Mouse (Mus musculus): ENCODE measurements around the gene Plxna4. TPM values are rescaled to one million over a fixed set of nuclear protein-coding genes. Genes with fewer than 3 reads are reported as not detected.

Gene Plxna4
- polyA plus RNA-seq, 1 experiment from 2014 or later: 0.91 TPM

DNA sequence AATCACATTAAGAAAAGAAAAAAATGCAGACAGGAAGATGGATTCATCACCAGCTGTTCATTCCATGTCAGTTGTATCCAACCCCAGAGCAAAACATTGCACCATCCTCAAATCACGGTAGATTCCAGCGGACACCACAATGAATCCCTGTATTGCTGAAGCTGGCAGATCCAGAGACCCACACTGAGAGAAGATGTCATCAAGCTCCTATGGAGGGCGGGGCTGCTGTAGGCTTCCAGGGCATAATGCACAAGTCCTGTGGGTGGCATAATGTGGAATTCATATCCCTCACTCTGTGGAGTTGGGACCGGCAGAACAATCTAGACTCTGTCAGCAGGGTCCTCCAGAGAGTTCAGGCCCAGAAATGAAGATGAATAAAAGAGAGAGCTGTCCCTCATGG is 278.8 kb downstream of the Plxna4 start:
- Histone ChIP-seq H3K4me3 (ENCODE audit: low read depth, low read length) (no peak overlapping the region), H3K27me3 (replicated peaks; ENCODE audit: control insufficient read depth, insufficient read depth, low read length) (no peaks in the 10 kb centered on the region), H3K9ac (ENCODE audit: low read depth, low read length) (no peak overlapping the region), H3K4me1 (replicated peaks; ENCODE audit: control insufficient read depth, insufficient read depth, low read length) (no peaks in the 10 kb centered on the region), H3K4me2 (replicated peaks; ENCODE audit: low read depth) (no peak overlapping the region), H3K36me3 (ENCODE audit: control insufficient read depth, insufficient read depth) (no peaks in the 10 kb centered on the region), H3K27ac (ENCODE audit: low read depth, low read length) (no peak overlapping the region), H3K9me3 (ENCODE audit: control insufficient read depth) (no peaks in the 10 kb centered on the region)
- TF ChIP-seq CTCF (IDR thresholded peaks at IDR 0.05; ENCODE audit: low read depth): no peak
- 88% methylated on average over 4 of the region's 4 CpGs for WGBS
- ATAC-seq: no peak

DNA sequence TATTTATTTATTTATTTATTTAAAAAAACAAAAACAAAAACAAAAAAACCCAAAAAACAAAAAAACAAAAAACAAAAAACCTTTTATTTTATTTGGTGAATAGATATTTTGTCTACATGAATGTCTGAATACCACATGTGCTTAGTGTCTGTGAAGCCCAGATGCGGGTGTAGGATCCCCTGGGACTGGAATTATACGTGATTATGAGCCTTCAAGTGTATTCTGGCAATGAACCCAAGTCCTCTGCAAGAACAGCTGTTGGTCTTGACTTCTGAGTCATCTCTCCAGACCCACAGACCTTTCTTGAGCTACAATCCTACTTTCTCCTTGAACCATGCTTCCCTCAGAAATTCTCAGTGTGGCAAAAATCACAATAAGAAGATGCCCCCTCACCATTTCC is 287.4 kb downstream of the Plxna4 start:
- no peak for ATAC-seq
- no peak overlapping the region for H3K4me2 ChIP-seq (replicated peaks; ENCODE audit: low read depth)
- H3K4me3 ChIP-seq (ENCODE audit: low read depth, low read length): no peak overlapping the region
- H3K4me1 ChIP-seq (replicated peaks; ENCODE audit: control insufficient read depth, insufficient read depth, low read length): no peaks in the 10 kb centered on the region
- no peaks in the 10 kb centered on the region for H3K9me3 ChIP-seq (ENCODE audit: control insufficient read depth)
- H3K36me3 ChIP-seq (ENCODE audit: control insufficient read depth, insufficient read depth): no peaks in the 10 kb centered on the region
- WGBS: 58% methylated on average over 2 of the region's 2 CpGs
- H3K27me3 ChIP-seq (replicated peaks; ENCODE audit: control insufficient read depth, insufficient read depth, low read length): no peaks in the 10 kb centered on the region
- H3K27ac ChIP-seq (ENCODE audit: low read depth, low read length): no peak overlapping the region
- no peak for TF ChIP-seq CTCF (IDR thresholded peaks at IDR 0.05; ENCODE audit: low read depth)
- no peak overlapping the region for H3K9ac ChIP-seq (ENCODE audit: low read depth, low read length)

DNA sequence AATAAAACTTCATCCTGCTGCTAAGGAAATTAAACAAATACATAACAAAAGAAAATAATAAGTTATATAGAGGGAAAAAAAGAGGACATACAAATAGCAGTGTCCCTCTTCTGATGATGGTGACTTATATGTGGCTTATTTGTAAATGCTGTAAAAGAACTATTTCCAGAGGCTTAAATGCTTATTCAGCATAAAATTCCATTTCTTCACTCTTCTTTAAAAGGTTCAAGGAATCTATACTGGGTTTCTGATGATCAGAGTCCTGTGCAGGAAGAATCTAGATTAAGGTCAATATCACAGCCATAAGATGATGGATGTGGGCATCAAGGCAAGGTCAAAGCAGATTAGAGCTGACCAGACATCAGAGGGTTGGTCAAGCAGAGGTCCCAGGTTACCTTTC is 306.5 kb downstream of the Plxna4 start:
- H3K4me1 ChIP-seq (replicated peaks; ENCODE audit: control insufficient read depth, insufficient read depth, low read length): no peaks in the 10 kb centered on the region
- no peak overlapping the region for H3K4me3 ChIP-seq (ENCODE audit: low read depth, low read length)
- H3K4me2 ChIP-seq (replicated peaks; ENCODE audit: low read depth): no peak overlapping the region
- TF ChIP-seq CTCF (IDR thresholded peaks at IDR 0.05; ENCODE audit: low read depth): no peak
- H3K9me3 ChIP-seq (ENCODE audit: control insufficient read depth): no peaks in the 10 kb centered on the region
- no peak for ATAC-seq
- no peak overlapping the region for H3K27ac ChIP-seq (ENCODE audit: low read depth, low read length)
- no peak overlapping the region for H3K9ac ChIP-seq (ENCODE audit: low read depth, low read length)
- no peaks in the 10 kb centered on the region for H3K27me3 ChIP-seq (replicated peaks; ENCODE audit: control insufficient read depth, insufficient read depth, low read length)
- no peaks in the 10 kb centered on the region for H3K36me3 ChIP-seq (ENCODE audit: control insufficient read depth, insufficient read depth)

DNA sequence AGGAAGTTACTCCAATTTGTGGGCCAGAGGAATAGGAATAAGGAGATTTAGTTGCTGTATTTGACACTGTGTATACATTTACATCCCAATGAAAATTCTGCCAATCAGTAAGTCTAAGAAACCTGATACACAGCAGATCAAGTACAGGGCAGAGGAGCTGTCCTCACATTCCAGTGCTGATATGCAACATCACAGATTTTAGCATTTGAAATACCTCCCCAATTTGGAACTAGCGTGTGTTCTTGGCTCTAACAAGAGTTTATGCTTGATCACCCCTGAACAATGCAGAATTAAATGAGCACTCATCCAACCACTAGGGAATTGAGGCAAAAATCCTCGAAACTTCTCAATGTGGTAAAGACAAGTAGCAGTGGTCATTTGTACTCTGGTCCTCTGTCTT is 307.3 kb downstream of the Plxna4 start:
- 70% methylated on average over 2 of the region's 2 CpGs for WGBS
- no peak for ATAC-seq
- Histone ChIP-seq H3K36me3 (ENCODE audit: control insufficient read depth, insufficient read depth) (no peaks in the 10 kb centered on the region), H3K4me3 (ENCODE audit: low read depth, low read length) (no peak overlapping the region), H3K4me2 (replicated peaks; ENCODE audit: low read depth) (no peak overlapping the region), H3K27me3 (replicated peaks; ENCODE audit: control insufficient read depth, insufficient read depth, low read length) (no peaks in the 10 kb centered on the region), H3K27ac (ENCODE audit: low read depth, low read length) (no peak overlapping the region), H3K9me3 (ENCODE audit: control insufficient read depth) (no peaks in the 10 kb centered on the region), H3K4me1 (replicated peaks; ENCODE audit: control insufficient read depth, insufficient read depth, low read length) (no peaks in the 10 kb centered on the region), H3K9ac (ENCODE audit: low read depth, low read length) (no peak overlapping the region)
- TF ChIP-seq CTCF (IDR thresholded peaks at IDR 0.05; ENCODE audit: low read depth): no peak

DNA sequence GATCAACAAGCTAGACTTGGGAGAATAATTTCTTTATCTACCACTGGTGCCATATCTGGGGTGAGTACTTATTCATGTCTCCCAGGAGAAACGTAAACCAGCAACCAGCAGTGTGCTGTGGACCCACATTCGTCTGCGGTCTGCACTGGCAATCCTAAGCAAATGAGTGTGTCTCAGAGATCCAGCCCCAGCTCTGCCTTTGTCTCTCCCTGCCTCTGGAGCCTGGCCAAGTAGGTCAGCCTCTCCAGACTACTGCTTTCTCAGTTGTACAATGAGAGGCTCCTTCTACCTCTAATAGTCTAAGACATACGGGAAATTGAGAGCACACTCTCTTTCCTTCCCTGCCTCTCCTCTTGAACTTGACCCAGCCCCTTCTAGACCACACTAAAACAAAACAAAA is 316.5 kb downstream of the Plxna4 start:
- 72% methylated on average over 4 of the region's 4 CpGs for WGBS
- Histone ChIP-seq H3K27ac (ENCODE audit: low read depth, low read length) (no peak overlapping the region), H3K4me3 (ENCODE audit: low read depth, low read length) (no peak overlapping the region), H3K36me3 (ENCODE audit: control insufficient read depth, insufficient read depth) (no peaks in the 10 kb centered on the region), H3K9ac (ENCODE audit: low read depth, low read length) (no peak overlapping the region), H3K4me1 (replicated peaks; ENCODE audit: control insufficient read depth, insufficient read depth, low read length) (no peaks in the 10 kb centered on the region), H3K9me3 (ENCODE audit: control insufficient read depth) (no peaks in the 10 kb centered on the region), H3K4me2 (replicated peaks; ENCODE audit: low read depth) (no peak overlapping the region), H3K27me3 (replicated peaks; ENCODE audit: control insufficient read depth, insufficient read depth, low read length) (no peaks in the 10 kb centered on the region)
- TF ChIP-seq CTCF (IDR thresholded peaks at IDR 0.05; ENCODE audit: low read depth): no peak
- no peak for ATAC-seq

DNA sequence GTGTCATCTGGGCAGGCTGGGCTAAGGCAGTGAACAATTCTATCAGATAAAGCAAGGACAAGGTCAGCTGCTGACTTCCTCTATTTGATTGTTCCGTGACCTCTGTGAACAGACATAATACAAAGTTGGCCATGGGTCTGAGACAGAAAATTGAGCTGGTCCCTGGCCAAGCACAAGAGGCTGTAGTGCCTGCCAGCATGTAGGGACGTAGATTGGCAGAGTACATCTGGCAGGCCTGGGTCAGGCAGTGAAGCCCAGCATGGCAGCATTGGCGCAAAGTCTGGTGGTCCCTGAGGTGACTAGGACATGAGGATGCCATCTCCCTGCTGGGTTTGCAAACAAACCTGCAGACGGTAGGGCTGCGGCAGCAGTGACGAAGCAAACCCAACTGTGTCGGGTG is 321.9 kb downstream of the Plxna4 start:
- Histone ChIP-seq H3K27ac (ENCODE audit: low read depth, low read length) (no peak overlapping the region), H3K27me3 (replicated peaks; ENCODE audit: control insufficient read depth, insufficient read depth, low read length) (no peaks in the 10 kb centered on the region), H3K36me3 (ENCODE audit: control insufficient read depth, insufficient read depth) (no peaks in the 10 kb centered on the region), H3K9me3 (ENCODE audit: control insufficient read depth) (no peaks in the 10 kb centered on the region), H3K9ac (ENCODE audit: low read depth, low read length) (no peak overlapping the region), H3K4me2 (replicated peaks; ENCODE audit: low read depth) (no peak overlapping the region), H3K4me3 (ENCODE audit: low read depth, low read length) (no peak overlapping the region), H3K4me1 (replicated peaks; ENCODE audit: control insufficient read depth, insufficient read depth, low read length) (no peaks in the 10 kb centered on the region)
- 79% methylated on average over 7 of the region's 7 CpGs for WGBS
- no peak for ATAC-seq
- TF ChIP-seq CTCF (IDR thresholded peaks at IDR 0.05; ENCODE audit: low read depth): no peak

DNA sequence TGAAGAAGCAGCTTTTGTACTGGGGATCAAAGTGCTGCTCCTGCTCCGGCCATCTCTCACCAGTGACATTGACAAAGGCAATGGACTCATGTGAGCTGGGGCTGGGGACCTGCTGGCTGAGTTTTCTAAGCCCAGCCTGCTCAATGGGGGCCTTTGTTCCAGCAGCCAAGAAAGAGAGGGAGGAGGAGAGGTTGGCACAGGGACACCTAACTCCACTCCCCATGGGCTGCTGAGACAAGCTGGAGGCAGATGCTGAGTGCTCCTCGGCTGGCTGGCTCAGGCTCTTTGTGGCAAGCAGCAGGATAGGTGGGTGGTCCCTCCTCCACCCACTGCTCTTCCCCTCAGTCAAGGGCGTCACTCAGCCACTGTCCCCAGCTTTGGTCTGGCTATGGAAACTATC is 326.7 kb downstream of the Plxna4 start:
- no peak for TF ChIP-seq CTCF (IDR thresholded peaks at IDR 0.05; ENCODE audit: low read depth)
- no peak for ATAC-seq
- 35% methylated on average over 3 of the region's 3 CpGs for WGBS
- Histone ChIP-seq H3K27ac (ENCODE audit: low read depth, low read length) (no peak overlapping the region), H3K4me2 (replicated peaks; ENCODE audit: low read depth) (no peak overlapping the region), H3K4me3 (ENCODE audit: low read depth, low read length) (no peak overlapping the region), H3K9me3 (ENCODE audit: control insufficient read depth) (no peaks in the 10 kb centered on the region), H3K4me1 (replicated peaks; ENCODE audit: control insufficient read depth, insufficient read depth, low read length) (no peaks in the 10 kb centered on the region), H3K27me3 (replicated peaks; ENCODE audit: control insufficient read depth, insufficient read depth, low read length) (no peaks in the 10 kb centered on the region), H3K36me3 (ENCODE audit: control insufficient read depth, insufficient read depth) (no peaks in the 10 kb centered on the region), H3K9ac (ENCODE audit: low read depth, low read length) (no peak overlapping the region)
